Mouse (Mus musculus): ENCODE measurements at regions not wholly inside any gene's neighbourhood (a gene's known extent, or its start where the extent isn't known, plus 50 kb on each side); places are given as distances from the start of the nearest gene placed in this dataset.
"Not testable (repeated sequence)": the region's sequence is repeated elsewhere in the genome, so short reads cannot be mapped to it uniquely, and the experiment has no call there.

GRCm38 (mm10) chr14:66484751-66485150, 475.7 kb upstream of the Gulo start:
- not testable (repeated sequence) for DNase-seq (ENCODE audit: low spot score in 2 of 2)

DNA sequence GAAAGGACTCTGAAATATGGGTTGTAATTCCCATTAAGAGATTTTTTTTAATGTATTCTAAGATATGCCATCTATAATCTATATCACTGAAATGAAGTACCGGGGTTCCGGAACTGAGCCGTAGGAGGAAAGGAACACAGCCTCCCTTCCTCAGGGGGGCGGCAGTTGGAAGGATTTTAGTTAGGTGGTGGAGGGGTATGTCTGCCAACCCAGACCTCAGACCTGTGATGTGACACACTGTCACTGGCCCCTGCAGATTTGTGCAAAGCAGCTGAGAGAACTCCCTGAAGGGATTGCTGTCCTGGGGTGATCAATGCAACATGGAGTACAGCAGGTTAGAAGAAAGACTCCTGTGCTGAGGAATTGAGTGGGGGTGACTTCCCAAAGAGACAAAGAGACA, 470.2 kb upstream of the Gulo start:
- DNase-seq (ENCODE audit: low spot score in 2 of 2) = no peak

DNA sequence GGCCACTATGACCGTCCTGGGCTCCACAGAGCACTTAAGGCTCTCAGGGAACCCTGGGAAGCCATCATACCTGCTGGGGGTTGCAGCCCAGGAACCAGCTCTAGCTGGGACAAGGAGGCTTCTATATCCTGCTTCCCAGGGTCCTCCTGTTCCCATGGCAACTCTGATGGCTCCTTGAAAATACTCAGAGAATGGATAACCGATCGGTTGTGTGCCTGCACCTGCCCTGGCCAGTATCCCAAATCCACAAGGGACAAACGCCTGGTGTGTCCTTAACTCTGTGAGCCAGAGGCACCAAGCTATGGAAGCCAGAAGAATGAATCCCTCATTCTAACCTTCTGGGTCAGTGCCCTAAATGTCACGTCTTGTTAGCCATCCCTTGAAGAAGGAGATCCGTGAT, 469.6 kb upstream of the Gulo start:
- DNase-seq (ENCODE audit: low spot score in 2 of 2) = no peak

DNA sequence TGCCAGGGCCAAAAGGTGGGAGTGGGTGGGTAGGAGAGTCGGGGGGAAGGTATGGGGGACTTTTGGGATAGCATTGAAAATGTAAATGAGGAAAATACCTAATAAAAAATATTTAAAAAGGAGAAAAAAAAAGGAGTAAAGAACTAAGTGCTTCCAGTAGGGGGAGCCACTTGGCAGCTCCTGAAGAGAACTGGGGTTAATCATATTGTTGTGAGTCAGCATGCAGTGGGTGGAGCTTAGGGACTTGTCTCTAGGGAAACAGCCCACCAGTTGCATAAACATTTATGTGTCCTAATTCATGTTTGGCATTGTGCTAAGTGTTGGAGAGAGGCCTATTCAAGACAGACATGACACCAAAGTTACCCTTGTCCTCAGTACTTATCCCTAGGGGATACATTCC, 466.0 kb upstream of the Gulo start:
- DNase-seq (ENCODE audit: low spot score in 2 of 2) = no peak

DNA sequence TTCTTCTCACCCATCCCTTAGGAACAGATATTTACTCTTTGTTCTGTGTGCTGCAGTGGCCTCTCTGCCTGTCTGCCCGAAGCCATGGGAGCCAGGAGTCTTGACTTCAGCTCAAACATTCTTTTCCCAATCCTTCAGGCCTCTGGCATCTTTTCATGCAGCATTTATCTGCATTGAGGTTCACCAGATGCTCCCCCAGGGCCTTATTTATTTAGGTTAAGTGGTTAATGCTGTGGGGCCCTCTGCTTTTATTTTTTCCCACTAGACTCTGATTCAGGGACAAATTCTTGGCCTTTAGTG, 464.2 kb upstream of the Gulo start:
- DNase-seq (ENCODE audit: low spot score in 2 of 2) = no peak

- no peak for DNase-seq (ENCODE audit: low spot score in 2 of 2)
Observed at GRCm38 (mm10) chr14:66472537-66473250, 463.7 kb upstream of the Gulo start.

GRCm38 (mm10) chr14:66462081-66462480, 453.1 kb upstream of the Gulo start:
- no peak for DNase-seq (ENCODE audit: low spot score in 2 of 2)

- no peak for DNase-seq (ENCODE audit: low spot score in 2 of 2)
Observed at GRCm38 (mm10) chr14:66460795-66461194, 451.8 kb upstream of the Gulo start.

DNA sequence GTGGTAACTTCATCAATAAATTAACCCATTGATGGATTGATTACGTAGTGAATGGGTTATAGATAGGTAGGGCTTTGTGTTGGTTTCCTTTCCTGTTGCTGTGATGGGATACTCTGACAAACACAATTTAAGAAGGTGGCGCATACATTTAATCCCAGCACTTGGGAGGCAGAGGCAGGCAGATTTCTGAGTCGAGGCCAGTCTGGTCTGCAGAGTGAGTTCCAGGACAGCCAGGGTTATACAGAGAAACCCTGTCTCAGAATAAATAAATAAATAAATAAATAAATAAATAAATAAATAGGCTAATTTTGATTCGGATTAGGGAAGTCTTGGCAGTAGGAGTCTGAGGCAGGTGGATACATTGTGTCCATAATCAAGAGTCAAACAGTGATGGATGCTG, 449.7 kb upstream of the Gulo start:
- DNase-seq (ENCODE audit: low spot score in 2 of 2) = no peak

GRCm38 (mm10) chr14:66457300-66457699, 448.3 kb upstream of the Gulo start:
- no peak for DNase-seq (ENCODE audit: low spot score in 2 of 2)

DNA sequence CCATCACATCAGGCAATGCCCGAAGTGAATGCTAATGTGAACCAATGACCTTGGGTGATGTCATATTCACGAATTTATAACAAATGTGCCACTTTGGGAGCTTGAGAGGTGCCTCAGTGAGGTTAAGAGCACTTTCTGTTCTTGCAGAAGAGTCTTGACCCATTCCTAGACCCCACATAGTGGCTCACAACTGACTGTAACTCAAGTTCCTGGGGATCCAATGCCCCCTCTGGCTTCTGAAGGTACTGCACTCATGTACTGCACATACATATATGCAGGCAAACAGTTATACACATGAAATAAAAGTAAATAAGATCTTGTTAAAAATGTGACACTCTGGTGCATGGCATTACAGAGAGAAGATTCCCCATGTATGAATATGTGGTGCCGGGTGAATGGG, 443.8 kb upstream of the Gulo start:
- DNase-seq (ENCODE audit: low spot score in 2 of 2) = no peak

DNA sequence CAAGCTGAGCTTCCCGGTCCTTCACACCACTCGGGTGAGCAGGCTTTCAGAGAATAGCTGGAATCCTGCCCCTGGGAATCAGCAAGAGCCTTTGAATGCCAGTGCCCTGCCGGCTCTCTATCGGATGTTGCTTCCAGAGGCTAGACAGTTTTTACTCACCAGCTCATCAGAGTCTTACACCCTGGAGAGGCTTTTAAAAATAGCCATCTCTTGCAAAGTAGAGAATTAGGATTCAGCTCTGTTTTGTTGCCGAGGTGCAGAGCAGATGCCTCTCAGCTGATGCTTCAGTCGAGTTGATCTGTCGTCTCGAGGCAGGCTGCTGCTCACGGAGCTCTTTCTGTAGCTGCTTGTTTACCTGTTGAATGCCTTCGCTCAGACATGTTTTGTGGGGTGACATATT, 441.3 kb upstream of the Gulo start:
- no peak for DNase-seq (ENCODE audit: low spot score in 2 of 2)

DNA sequence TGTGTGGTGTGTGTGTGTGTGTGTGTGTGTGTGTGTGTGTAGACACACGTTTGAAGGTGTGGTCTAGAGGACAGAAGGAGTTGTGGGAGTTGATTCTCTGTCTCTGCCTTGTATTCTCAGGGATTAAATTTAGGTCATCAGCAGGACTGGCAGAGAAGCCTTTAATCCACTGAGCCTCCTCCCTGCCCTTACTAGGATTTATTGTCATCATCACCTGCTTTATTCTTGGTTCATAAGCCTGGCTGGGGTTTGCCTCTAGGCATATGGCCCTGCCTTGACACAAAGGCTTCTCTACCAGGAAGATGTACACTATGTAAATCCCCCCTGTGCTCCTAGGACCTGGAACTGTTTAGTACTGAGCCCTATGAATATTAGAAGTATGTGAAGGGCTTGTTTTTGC, 433.6 kb upstream of the Gulo start:
- DNase-seq (ENCODE audit: low spot score in 2 of 2) = no peak

DNA sequence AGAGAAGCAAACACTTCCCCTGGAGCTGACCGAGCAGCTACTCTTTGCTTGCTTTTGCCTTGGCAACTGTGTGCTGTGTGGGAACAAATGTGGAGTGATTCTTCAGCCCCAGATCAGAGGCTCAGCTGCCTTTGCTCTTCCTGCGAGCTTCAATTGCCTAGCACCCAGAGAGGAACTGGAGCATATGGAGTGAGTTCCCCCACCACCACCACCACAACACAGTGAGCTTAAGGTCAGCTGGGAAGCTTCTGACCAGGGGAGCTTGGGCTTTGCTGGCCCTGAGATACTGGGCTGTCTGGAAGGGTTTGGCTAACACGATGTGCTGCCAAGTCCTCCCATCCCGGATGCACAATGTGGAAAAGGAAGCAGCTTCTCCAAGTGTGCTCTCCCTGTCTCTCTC, 432.8 kb upstream of the Gulo start:
- DNase-seq (ENCODE audit: low spot score in 2 of 2) = peak in 1 of 2 experiments; percentile 6

DNA sequence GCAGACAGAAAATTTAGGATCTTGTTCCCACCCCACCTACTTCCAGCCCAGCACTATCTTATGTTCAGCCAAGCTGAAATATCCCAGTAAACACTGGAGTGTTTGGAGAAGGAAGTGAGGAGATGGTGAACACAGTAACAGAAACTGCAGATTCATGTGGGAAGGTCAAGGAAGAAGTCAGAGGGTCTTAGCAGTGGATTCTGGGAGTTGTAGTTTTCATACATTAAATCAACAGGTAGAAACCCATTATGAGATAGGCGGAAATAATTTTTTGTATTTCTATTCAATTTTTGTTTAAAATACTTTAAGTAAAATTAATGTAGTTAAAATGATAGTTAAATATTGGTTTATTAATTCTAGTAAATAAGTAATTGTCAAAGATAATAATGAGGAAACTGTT, 429.6 kb upstream of the Gulo start:
- no peak for DNase-seq (ENCODE audit: low spot score in 2 of 2)

DNA sequence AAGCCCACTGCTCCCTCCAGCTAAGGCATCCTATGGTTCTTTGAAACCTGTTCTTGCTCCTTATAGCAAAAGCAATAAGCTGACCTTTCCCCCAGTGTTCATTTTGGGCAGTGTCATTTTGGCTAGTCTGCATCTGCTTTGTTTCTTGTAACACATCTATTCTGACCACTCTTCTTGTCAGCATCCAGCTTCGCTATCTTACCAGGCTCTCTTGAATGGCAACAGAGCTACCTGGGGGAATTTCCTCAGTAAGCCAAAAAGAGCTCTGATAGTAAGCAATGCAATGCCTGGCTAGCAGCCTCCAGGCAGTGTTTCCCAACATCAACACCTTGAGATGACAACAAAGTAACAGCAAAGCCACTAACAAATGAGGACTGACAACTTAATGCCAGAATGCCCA, 429.0 kb upstream of the Gulo start:
- no peak for DNase-seq (ENCODE audit: low spot score in 2 of 2)

DNA sequence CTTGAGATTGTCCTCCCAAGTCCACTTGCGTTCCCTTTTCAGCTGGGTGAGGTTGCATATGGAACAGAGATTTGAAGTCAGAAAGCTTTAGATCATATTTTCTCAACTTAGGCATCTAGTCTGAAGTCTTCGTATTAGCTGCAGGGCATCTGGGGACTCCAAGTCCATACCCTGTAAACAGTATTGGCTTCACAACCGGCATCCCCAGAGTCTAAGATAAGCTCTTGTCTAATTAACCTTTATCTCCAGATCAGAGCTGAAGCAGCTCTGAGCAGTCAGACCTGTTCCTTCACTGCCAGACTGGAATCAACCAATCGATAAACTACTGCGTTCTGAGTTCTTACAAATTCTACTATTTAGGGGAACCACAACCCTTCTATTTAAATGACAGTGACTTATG, 422.6 kb upstream of the Gulo start:
- no peak for DNase-seq (ENCODE audit: low spot score in 2 of 2)

DNA sequence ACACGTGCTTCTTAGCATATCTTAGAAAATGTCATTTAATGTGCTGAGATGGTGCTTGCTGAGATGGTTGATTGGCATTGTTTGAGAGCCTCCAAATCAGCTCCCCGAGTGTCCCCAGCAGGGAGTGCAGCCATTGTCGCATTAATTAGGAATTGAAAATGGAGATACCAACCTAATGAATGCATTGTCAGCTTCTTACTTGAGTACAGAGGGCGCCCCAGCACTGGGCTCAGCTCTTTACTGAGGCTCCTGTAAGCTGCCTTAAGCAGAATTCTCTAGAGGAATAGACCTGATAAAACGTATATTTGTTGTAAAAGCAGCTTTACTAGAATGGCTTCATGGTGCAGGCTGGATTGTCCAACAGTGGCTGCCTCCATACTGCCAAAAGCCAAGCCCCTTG, 415.1 kb upstream of the Gulo start:
- DNase-seq (ENCODE audit: low spot score in 2 of 2) = peak in 1 of 2 experiments; percentile 37
